Mouse (Mus musculus) CH12.LX (cell line): ENCODE measurements around the gene Bnc2. TPM values are rescaled to one million over a fixed set of nuclear protein-coding genes. Genes with fewer than 3 reads are reported as not detected.

Experiments
- DNase-seq: peaks from one replicate; pipeline ENCODE4 v3.0.0-alpha.2; 2013; ENCODE audit errors: extremely low read depth
- H3K27ac ChIP-seq: 2 replicates; pipeline ENCODE4 v1.5.1; 2012; ENCODE audit warnings: low read depth, mild to moderate bottlenecking, control low read depth, moderate library complexity; ENCODE audit not compliant: insufficient read depth
- H3K27me3 ChIP-seq: replicated peaks from 2 replicates; pipeline ENCODE3; 2012; ENCODE audit warnings: inconsistent platforms
- H3K36me3 ChIP-seq, 2 experiments: replicated peaks in 1 of 2; 2 replicates each; pipeline versions ENCODE3 to v1.6.1; 2012; ENCODE audit warnings: inconsistent platforms in 1 of 2, low read length in 1 of 2, mild to moderate bottlenecking in 1 of 2, mixed read lengths in 1 of 2, moderate library complexity in 1 of 2; ENCODE audit not compliant: control insufficient read depth in 1 of 2, insufficient read depth in 1 of 2
- H3K4me1 ChIP-seq, 2 experiments: 2 replicates each; pipeline ENCODE4 v1.6.1; 2012; ENCODE audit warnings: inconsistent platforms in 1 of 2, moderate library complexity in 1 of 2; ENCODE audit not compliant: insufficient read depth in 2 of 2, control insufficient read depth in 1 of 2
- H3K4me2 ChIP-seq: 2 replicates; pipeline ENCODE4 v1.6.1; 2012; ENCODE audit warnings: low read depth, mild to moderate bottlenecking, control low read depth; ENCODE audit not compliant: poor library complexity, insufficient read depth, severe bottlenecking
- H3K4me3 ChIP-seq, 3 experiments: fragments of 150-350 bp in 1 of 3; sonication (generic) in 1 of 3; replicated peaks in 1 of 3; 2 replicates each; pipeline versions ENCODE3 to v1.5.1; 2011 to 2012; ENCODE audit warnings: low read depth in 2 of 3, low read length in 2 of 3, mild to moderate bottlenecking in 2 of 3, moderate library complexity in 2 of 3, control low read depth in 1 of 3, improper control_type of control experiment in 1 of 3, inconsistent platforms in 1 of 3, mixed read lengths in 1 of 3; ENCODE audit not compliant: poor library complexity in 1 of 3
- H3K79me2 ChIP-seq: replicated peaks from 2 replicates; pipeline ENCODE4 v1.6.1; 2012; ENCODE audit warnings: mild to moderate bottlenecking, moderate library complexity; ENCODE audit not compliant: control insufficient read depth, poor library complexity, insufficient read depth, severe bottlenecking; ENCODE audit errors: extremely low read depth
- H3K9ac ChIP-seq: 2 replicates; pipeline ENCODE4 v1.6.1; 2012; ENCODE audit warnings: low read depth, mild to moderate bottlenecking, control low read depth, moderate library complexity; ENCODE audit not compliant: insufficient read depth
- H3K9me3 ChIP-seq: replicated peaks from 2 replicates; pipeline ENCODE3; 2012; ENCODE audit warnings: low read length, inconsistent platforms, mixed read lengths
- E2F4 ChIP-seq: IDR thresholded peaks from 2 replicates; pipeline ENCODE4 v1.6.1; 2011; ENCODE audit warnings: low read depth, low read length, improper control_type of control experiment; ENCODE audit not compliant: insufficient replicate concordance
- ELF1 ChIP-seq: IDR thresholded peaks from 2 replicates; pipeline ENCODE4 v1.6.1; 2014; ENCODE audit warnings: low read depth, mild to moderate bottlenecking, inconsistent platforms, low read length, improper control_type of control experiment
- EP300 ChIP-seq: IDR thresholded peaks from 2 replicates; pipeline ENCODE4 v1.6.1; 2011; ENCODE audit warnings: low read length, improper control_type of control experiment
- ETS1 ChIP-seq: conservative IDR thresholded peaks from 2 replicates; pipeline ENCODE4 v1.6.1; 2012; ENCODE audit warnings: low read depth, mild to moderate bottlenecking, inconsistent platforms, low read length, improper control_type of control experiment, moderate library complexity
- GABPA ChIP-seq: IDR thresholded peaks from 2 replicates; pipeline ENCODE4 v1.6.1; 2012; ENCODE audit warnings: low read depth, low read length, improper control_type of control experiment, inconsistent platforms; ENCODE audit not compliant: insufficient replicate concordance
- HCFC1 ChIP-seq: IDR thresholded peaks from 2 replicates; pipeline ENCODE4 v1.6.1; 2012; ENCODE audit warnings: low read depth, mild to moderate bottlenecking, inconsistent platforms, low read length, improper control_type of control experiment
- IRF4 ChIP-seq: IDR thresholded peaks from 2 replicates; pipeline ENCODE4 v1.6.1; 2014; ENCODE audit warnings: low read depth, mild to moderate bottlenecking, inconsistent platforms, low read length, improper control_type of control experiment
- JUN ChIP-seq: IDR thresholded peaks from 2 replicates; pipeline ENCODE4 v1.6.1; 2011; ENCODE audit warnings: low read depth, mild to moderate bottlenecking, low read length, improper control_type of control experiment, moderate library complexity; ENCODE audit not compliant: insufficient read depth
- MAX ChIP-seq: IDR thresholded peaks from 2 replicates; pipeline ENCODE4 v1.6.1; 2011; ENCODE audit warnings: low read length, improper control_type of control experiment
- MAZ ChIP-seq: IDR thresholded peaks from 2 replicates; pipeline ENCODE4 v1.6.1; 2012; ENCODE audit warnings: low read depth, mild to moderate bottlenecking, inconsistent platforms, low read length, improper control_type of control experiment, moderate library complexity
- MEF2A ChIP-seq: IDR thresholded peaks from 2 replicates; pipeline ENCODE4 v1.6.1; 2014; ENCODE audit warnings: low read depth, mild to moderate bottlenecking, inconsistent platforms, low read length, improper control_type of control experiment, borderline replicate concordance
- MXI1 ChIP-seq: IDR thresholded peaks from 2 replicates; pipeline ENCODE4 v1.6.1; 2011; ENCODE audit warnings: mild to moderate bottlenecking, low read depth, low read length, improper control_type of control experiment
- NELFE ChIP-seq: IDR thresholded peaks from 2 replicates; pipeline ENCODE4 v1.6.1; 2011; ENCODE audit warnings: low read depth, low read length, improper control_type of control experiment
- PAX5 ChIP-seq: IDR thresholded peaks from 2 replicates; pipeline ENCODE4 v1.6.1; 2012; ENCODE audit warnings: low read length, inconsistent platforms, mixed read lengths
- POLR2A ChIP-seq: IDR thresholded peaks from 2 replicates; pipeline ENCODE4 v1.6.1; 2011; ENCODE audit warnings: low read depth, mild to moderate bottlenecking, improper control_type of control experiment, low read length
- POLR2AphosphoS2 ChIP-seq: IDR thresholded peaks from 2 replicates; pipeline ENCODE4 v1.6.1; 2011; ENCODE audit warnings: low read depth, low read length, improper control_type of control experiment
- RAD21 ChIP-seq: IDR thresholded peaks from 2 replicates; pipeline ENCODE4 v1.6.1; 2011; ENCODE audit warnings: low read depth, mild to moderate bottlenecking, low read length, improper control_type of control experiment, moderate library complexity
- RCOR1 ChIP-seq: conservative IDR thresholded peaks from 2 replicates; pipeline ENCODE4 v1.6.1; 2012; ENCODE audit warnings: low read depth, mild to moderate bottlenecking, inconsistent platforms, low read length, improper control_type of control experiment
- UBTF ChIP-seq: IDR thresholded peaks from 2 replicates; pipeline ENCODE4 v1.6.1; 2012; ENCODE audit warnings: low read depth, mild to moderate bottlenecking, inconsistent platforms, low read length, improper control_type of control experiment, moderate library complexity
- ZC3H11A ChIP-seq: IDR thresholded peaks from 2 replicates; pipeline ENCODE4 v1.6.1; 2012; ENCODE audit warnings: low read depth, mild to moderate bottlenecking, inconsistent platforms, low read length, improper control_type of control experiment
- dilution Hi-C: fragments of 300-500 bp; cut with MboI; formaldehyde crosslinking; loops from 2 replicates; pipeline ENCODE4 v1.14.3; 2020; ENCODE audit warnings: low sequenced_read_pairs; ENCODE audit not compliant: extremely low pct_unique_long_range_greater_than_20kb, extremely low pct_ligation_motif_present
- in situ Hi-C: fragments of 300-500 bp; cut with MboI; formaldehyde crosslinking; loops from 3 replicates; pipeline ENCODE4 v1.14.3; 2019; ENCODE audit warnings: low sequenced_read_pairs, low pct_ligation_motif_present, low pct_unique_long_range_greater_than_20kb, mixed read lengths
- polyA plus RNA-seq: library from polyadenylated mRNA; unstranded; fragments of >175 nt; gene quantifications from 2 replicates; pipeline ENCODE4 v1.2.1, GENCODE M21; 2012; ENCODE audit warnings: low read depth; ENCODE audit not compliant: insufficient read length
- total RNA-seq, 2 experiments: library from RNA; depleted of rRNA; stranded (reverse); fragments of 300-350 nt in 1 of 2; fragments of >200 nt in 1 of 2; gene quantifications; 2 replicates each; pipeline ENCODE4 v1.2.3; 2012 to 2014

The Bnc2 gene
- total and polyA plus RNA-seq, 3 experiments: not detected

GRCm38 (mm10) chr4:84580260-84580952, 94.7 kb downstream of the Bnc2 start:
- H3K27ac ChIP-seq: no peak overlapping the region
- TF ChIP-seq GABPA: no peak
- no peak for TF ChIP-seq POLR2A
- TF ChIP-seq UBTF: no peak
- TF ChIP-seq ELF1: no peak
- TF ChIP-seq MAX: no peak
- TF ChIP-seq MAZ: no peak
- no peak for TF ChIP-seq ETS1
- no peak for TF ChIP-seq ZC3H11A
- TF ChIP-seq IRF4: no peak
- TF ChIP-seq JUN: no peak
- TF ChIP-seq NELFE: no peak
- TF ChIP-seq MEF2A: no peak
- TF ChIP-seq RCOR1: no peak
- no peak for TF ChIP-seq HCFC1
- no peak for TF ChIP-seq MXI1
- no peaks in the 10 kb centered on the region for H3K36me3 ChIP-seq
- no peaks in the 10 kb centered on the region for H3K4me1 ChIP-seq
- H3K79me2 ChIP-seq: no peaks in the 10 kb centered on the region
- H3K4me3 ChIP-seq: no peak overlapping the region
- H3K27me3 ChIP-seq: no peaks in the 10 kb centered on the region
- DNase-seq: no peak
- H3K9me3 ChIP-seq: peaks cover 60% of the 10 kb centered on the region
- dilution Hi-C loops: no loop called here
- no peak overlapping the region for H3K4me2 ChIP-seq
- in situ Hi-C loops: no loop called here
- H3K9ac ChIP-seq: no peak overlapping the region

- H3K9me3 ChIP-seq: peaks cover 51% of the 10 kb centered on the region
- H3K4me2 ChIP-seq: no peak overlapping the region
- TF ChIP-seq RAD21: no peak
- no peak for TF ChIP-seq POLR2A
- no peak for TF ChIP-seq EP300
- no peak for TF ChIP-seq POLR2AphosphoS2
- no peak for TF ChIP-seq ETS1
- TF ChIP-seq UBTF: no peak
- TF ChIP-seq E2F4: no peak
- no peak for TF ChIP-seq PAX5
- TF ChIP-seq MAX: no peak
- H3K36me3 ChIP-seq: no peaks in the 10 kb centered on the region
- no peaks in the 10 kb centered on the region for H3K79me2 ChIP-seq
- H3K4me3 ChIP-seq: no peak overlapping the region
- no peaks in the 10 kb centered on the region for H3K4me1 ChIP-seq
- H3K27me3 ChIP-seq: no peaks in the 10 kb centered on the region
- in situ Hi-C loops (no loop called here), dilution Hi-C loops (no loop called here)
- no peak overlapping the region for H3K9ac ChIP-seq
- DNase-seq: no peak
- no peak overlapping the region for H3K27ac ChIP-seq
Measured at GRCm38 (mm10) chr4:84578296-84578695, 96.8 kb downstream of the Bnc2 start.
